Mouse (Mus musculus): Measurements from ENCODE around the gene Adgrf3. TPM values are rescaled to one million over a fixed set of nuclear protein-coding genes. Genes with fewer than 3 reads are reported as not detected.

The Adgrf3 gene
- polyA plus RNA-seq, 1 experiment from 2014 or later = not detected

- H3K9ac ChIP-seq = no peak overlapping the region
- peaks cover 14% of the 10 kb centered on the region for H3K36me3 ChIP-seq (replicated peaks)
- H3K27me3 ChIP-seq = no peaks in the 10 kb centered on the region
- H3K4me2 ChIP-seq = 0 out of 2 replicates have a peak overlapping the region, but pooled peaks have one; percentile 25
- no peak for ATAC-seq (ENCODE audit: insufficient read depth)
- H3K4me3 ChIP-seq (replicated peaks) = peak overlapping the region; percentile 1; the same call in 1 of the 2 replicates
- 0 out of 2 replicates have a peak overlapping the region, but pooled peaks have one; percentile 11 for H3K27ac ChIP-seq (replicated peaks)
- H3K9me3 ChIP-seq (replicated peaks) = no peaks in the 10 kb centered on the region
- H3K4me1 ChIP-seq (replicated peaks) = peaks cover 26% of the 10 kb centered on the region
- WGBS (ENCODE audit: insufficient replicate concordance) = 71% methylated on average over 4 of the region's 4 CpGs
Observed at GRCm38 (mm10) chr5:30152007-30152406, 53.5 kb downstream of the Adgrf3 start.

GRCm38 (mm10) chr5:30148133-30148920, 57.2 kb downstream of the Adgrf3 start:
- 74% methylated on average over 5 of the region's 5 CpGs for WGBS (ENCODE audit: insufficient replicate concordance)
- H3K27me3 ChIP-seq = no peaks in the 10 kb centered on the region
- H3K4me2 ChIP-seq = no peak overlapping the region
- no peak overlapping the region for H3K27ac ChIP-seq (replicated peaks)
- no peak overlapping the region for H3K4me3 ChIP-seq (replicated peaks)
- no peaks in the 10 kb centered on the region for H3K9me3 ChIP-seq (replicated peaks)
- H3K9ac ChIP-seq = no peak overlapping the region
- peaks cover 8% of the 10 kb centered on the region for H3K4me1 ChIP-seq (replicated peaks)
- H3K36me3 ChIP-seq (replicated peaks) = peaks cover 46% of the 10 kb centered on the region
- no peak for ATAC-seq (ENCODE audit: insufficient read depth)

DNA sequence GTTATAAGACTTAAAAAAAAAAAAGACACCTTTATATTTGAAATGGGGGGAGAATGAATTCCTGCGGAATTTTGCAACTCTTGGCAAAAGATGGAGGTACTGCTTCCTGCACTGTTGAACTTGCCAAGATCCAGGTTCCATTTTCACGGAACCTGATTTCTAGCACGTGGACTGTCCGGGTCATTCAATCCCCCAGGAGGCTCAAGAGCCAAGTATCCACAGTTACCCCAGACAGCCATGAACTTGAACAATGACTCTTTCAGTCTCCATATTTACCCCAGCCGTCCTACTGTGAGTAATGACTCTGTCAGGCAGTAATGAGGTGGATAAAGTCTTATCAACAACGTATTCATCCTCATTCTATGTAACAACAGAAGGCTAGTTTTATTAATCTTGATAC, 59.0 kb downstream of the Adgrf3 start:
- H3K36me3 ChIP-seq (replicated peaks) = peaks cover 64% of the 10 kb centered on the region

More for the DNA sequence above, 59.0 kb downstream of the Adgrf3 start:
- H3K4me2 ChIP-seq = no peak overlapping the region
- H3K27ac ChIP-seq (replicated peaks) = no peak overlapping the region
- no peak overlapping the region for H3K9ac ChIP-seq
- no peaks in the 10 kb centered on the region for H3K9me3 ChIP-seq (replicated peaks)
- peaks cover 4% of the 10 kb centered on the region; the same call in 1 of the 2 replicates for H3K4me1 ChIP-seq (replicated peaks)
- no peaks in the 10 kb centered on the region for H3K27me3 ChIP-seq
- WGBS (ENCODE audit: insufficient replicate concordance) = 80% methylated on average over 6 of the region's 6 CpGs
- H3K4me3 ChIP-seq (replicated peaks) = no peak overlapping the region
- ATAC-seq (ENCODE audit: insufficient read depth) = no peak

MicroRNAs encoded within 50 kb of the gene (microRNA counts, 519-probe panel; counts per million panel counts)
- microRNA mmu-miR-1960 = 1,992 counts per million, percentile 21 among the panel's probes with 10 or more counts

Small RNAs within 50 kb of the gene (microRNA-seq; reads per million reads assigned to microRNA genes)
- gene Mir1960 = 3.3 reads per million, percentile 7 among the genes with 10 or more reads in this experiment

Other genes starting within 250 kb of the Adgrf3 start
- 0.17 and 0.44 TPM in 2 replicates for gene Il6, start 192.6 kb downstream of the Adgrf3 start, polyA plus RNA-seq (2015; fragmentation: Nextera tagmentation; extraction: Ambion mirVana)
- gene Tyms, start 132.1 kb downstream of the Adgrf3 start, polyA plus RNA-seq (2015; fragmentation: Nextera tagmentation; extraction: Ambion mirVana) = 205 and 219 TPM in 2 replicates
- gene Garem2, start 100.6 kb downstream of the Adgrf3 start, polyA plus RNA-seq (2015; fragmentation: Nextera tagmentation; extraction: Ambion mirVana) = 0.02 TPM in 1 of 2 replicates, not detected in the other
- not detected in 2 replicates for gene 3110082J24Rik, start 99.6 kb downstream of the Adgrf3 start, polyA plus RNA-seq (2015; fragmentation: Nextera tagmentation; extraction: Ambion mirVana)
- gene Hadha, start 50.6 kb downstream of the Adgrf3 start, polyA plus RNA-seq (2015; fragmentation: Nextera tagmentation; extraction: Ambion mirVana) = 101 and 105 TPM in 2 replicates
- 140 and 154 TPM in 2 replicates for gene Hadhb, start 50.5 kb downstream of the Adgrf3 start, polyA plus RNA-seq (2015; fragmentation: Nextera tagmentation; extraction: Ambion mirVana)
- 13.3 and 14.1 TPM in 2 replicates for gene Selenoi, start 26.9 kb upstream of the Adgrf3 start, polyA plus RNA-seq (2015; fragmentation: Nextera tagmentation; extraction: Ambion mirVana)
- gene Drc1, start 75.7 kb upstream of the Adgrf3 start, polyA plus RNA-seq (2015; fragmentation: Nextera tagmentation; extraction: Ambion mirVana) = 1.5 TPM in 2 replicates